Mouse (Mus musculus) midbrain, embryonic 12.5 days (tissue): ENCODE data around the gene Tas2r120. TPM values are rescaled to one million over a fixed set of nuclear protein-coding genes. Genes with fewer than 3 reads are reported as not detected.
"Not testable (repeated sequence)": the region's sequence is repeated elsewhere in the genome, so short reads cannot be mapped to it uniquely, and the experiment has no call there.

Experiments
- ATAC-seq: fragments of 200-750 bp; cut with Nextera tagmentation; 2 replicates; pipeline ENCODE4 v1.8.0; 2017; ENCODE audit warnings: low read depth, moderate TSS enrichment, moderate library complexity; ENCODE audit not compliant: low FRiP score
- H3K27ac ChIP-seq: fragments of 300-500 bp; sonication (generic); replicated peaks from 2 replicates; pipeline ENCODE4 v1.5.1; 2016; ENCODE audit warnings: mild to moderate bottlenecking
- H3K27me3 ChIP-seq: fragments of 300-500 bp; sonication (generic); 2 replicates; pipeline ENCODE4 v1.6.1; 2016; ENCODE audit warnings: mild to moderate bottlenecking
- H3K36me3 ChIP-seq: fragments of 300-500 bp; sonication (generic); 2 replicates; pipeline ENCODE4 v1.6.1; 2016
- H3K4me1 ChIP-seq: fragments of 300-500 bp; sonication (generic); 2 replicates; pipeline ENCODE4 v1.6.1; 2016
- H3K4me2 ChIP-seq: fragments of 300-500 bp; sonication (generic); replicated peaks from 2 replicates; pipeline ENCODE4 v1.6.1; 2016; ENCODE audit warnings: mild to moderate bottlenecking, moderate library complexity
- H3K4me3 ChIP-seq: fragments of 300-500 bp; sonication (generic); 2 replicates; pipeline ENCODE4 v1.5.1; 2016; ENCODE audit warnings: mild to moderate bottlenecking
- H3K9ac ChIP-seq: fragments of 300-500 bp; sonication (generic); replicated peaks from 2 replicates; pipeline ENCODE4 v1.6.1; 2016; ENCODE audit warnings: mild to moderate bottlenecking, moderate library complexity
- H3K9me3 ChIP-seq: fragments of 300-500 bp; sonication (generic); 2 replicates; pipeline ENCODE4 v1.6.1; 2016; ENCODE audit warnings: mild to moderate bottlenecking
- WGBS: fragments of 180-500 bp; shearing (Covaris S2); methylation state at CpG from one replicate; pipeline ENCODE4 v1.1.7; 2016; 5-methylcytosine and 5-hydroxymethylcytosine counted together
- polyA plus RNA-seq: library from polyadenylated mRNA; unstranded; fragments of >200 nt; fragmentation: Nextera tagmentation; extraction: Ambion mirVana; gene quantifications from 2 replicates; pipeline ENCODE4 v1.2.1, GENCODE M21; 2016

Gene Tas2r120
- not detected in 2 replicates for polyA plus RNA-seq

DNA sequence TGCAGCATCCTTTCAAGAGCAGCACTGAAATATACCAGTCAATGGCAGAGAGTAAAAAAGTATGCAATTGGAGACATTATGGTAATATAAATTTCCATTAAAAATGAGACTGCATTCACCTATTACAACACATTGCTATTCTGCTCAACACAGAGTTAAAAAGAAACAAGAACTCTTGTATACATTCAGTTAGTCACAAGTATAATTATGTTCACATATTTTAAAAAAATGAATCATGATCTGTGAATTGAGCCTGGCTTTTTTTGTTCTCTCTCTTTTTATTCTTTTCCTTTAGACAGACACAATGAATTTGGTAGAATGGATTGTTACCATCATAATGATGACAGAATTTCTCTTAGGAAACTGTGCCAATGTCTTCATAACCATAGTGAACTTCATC, at the start of gene Tas2r120:
Gene Tas2r120 (plus strand): TSS at position 301 of the 400 bp plus-strand sequence.
- Histone ChIP-seq H3K27me3 (no peaks in the 10 kb centered on the region), H3K4me1 (no peaks in the 10 kb centered on the region), H3K4me2 (no peak within 1 kb of the TSS), H3K4me3 (no peak within 1 kb of the TSS), H3K9me3 (0 out of 2 replicates have a peak, but pooled peaks cover 5% of the 10 kb centered on the region), H3K27ac (no peak within 1 kb of the TSS), H3K9ac (no peak within 1 kb of the TSS), H3K36me3 (no peaks in the 10 kb centered on the region)
- no peak for ATAC-seq

DNA sequence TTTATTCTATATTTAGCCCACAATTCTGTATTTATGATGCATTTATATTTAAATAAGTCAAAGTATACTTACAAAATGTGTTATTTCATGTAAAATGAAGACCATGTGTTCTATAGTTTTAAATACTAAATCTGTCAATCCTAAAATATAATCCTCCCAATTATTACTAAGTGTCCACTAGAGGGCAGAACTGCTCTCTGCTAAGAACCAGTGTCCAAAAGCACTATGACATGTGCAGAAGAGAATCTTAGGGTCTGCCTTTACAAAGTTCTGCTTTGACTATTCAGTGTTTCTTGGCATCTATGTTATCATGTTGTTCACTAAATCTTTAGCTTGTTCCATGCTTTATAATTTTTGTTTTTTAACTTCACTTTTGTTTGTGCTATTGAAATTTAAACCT, 7.4 kb upstream of the Tas2r120 start:
- no peaks in the 10 kb centered on the region for H3K27me3 ChIP-seq
- no peak for ATAC-seq
- H3K4me1 ChIP-seq = no peaks in the 10 kb centered on the region
- H3K9me3 ChIP-seq = no peaks in the 10 kb centered on the region
- H3K9ac ChIP-seq = no peak overlapping the region
- H3K27ac ChIP-seq = no peak overlapping the region
- H3K4me2 ChIP-seq = no peak overlapping the region
- no peaks in the 10 kb centered on the region for H3K36me3 ChIP-seq
- H3K4me3 ChIP-seq = no peak overlapping the region

DNA sequence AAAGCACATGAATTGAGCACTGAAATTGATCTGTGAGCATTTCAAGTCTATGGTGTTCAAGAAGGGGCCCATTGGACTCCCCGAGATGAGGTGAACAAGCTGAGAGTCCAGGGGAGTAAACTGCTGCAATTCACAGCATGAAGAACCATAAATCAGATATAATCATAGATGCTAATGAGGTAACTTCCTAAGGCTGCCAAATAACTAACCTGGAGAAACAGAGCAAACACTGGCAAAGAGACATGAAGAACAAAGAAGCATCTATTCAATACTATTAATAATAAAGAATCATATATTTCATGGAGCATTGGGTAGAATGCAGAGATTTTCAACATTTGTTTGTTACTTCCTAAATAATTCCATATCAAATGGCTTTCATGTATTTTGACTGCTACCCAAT, 5.3 kb upstream of the Tas2r120 start, which contains the start of gene A630073D07Rik:
Gene A630073D07Rik (minus strand): TSS at position 101 of the 400 bp plus-strand sequence.
- Histone ChIP-seq H3K27me3 (no peaks in the 10 kb centered on the region), H3K27ac (no peak within 1 kb of the TSS), H3K4me2 (no peak within 1 kb of the TSS), H3K4me3 (no peak within 1 kb of the TSS), H3K36me3 (no peaks in the 10 kb centered on the region), H3K4me1 (no peaks in the 10 kb centered on the region), H3K9ac (no peak within 1 kb of the TSS), H3K9me3 (no peaks in the 10 kb centered on the region)
- ATAC-seq = no peak
- WGBS = 83% methylated on average over 1 of the region's 1 CpGs

DNA sequence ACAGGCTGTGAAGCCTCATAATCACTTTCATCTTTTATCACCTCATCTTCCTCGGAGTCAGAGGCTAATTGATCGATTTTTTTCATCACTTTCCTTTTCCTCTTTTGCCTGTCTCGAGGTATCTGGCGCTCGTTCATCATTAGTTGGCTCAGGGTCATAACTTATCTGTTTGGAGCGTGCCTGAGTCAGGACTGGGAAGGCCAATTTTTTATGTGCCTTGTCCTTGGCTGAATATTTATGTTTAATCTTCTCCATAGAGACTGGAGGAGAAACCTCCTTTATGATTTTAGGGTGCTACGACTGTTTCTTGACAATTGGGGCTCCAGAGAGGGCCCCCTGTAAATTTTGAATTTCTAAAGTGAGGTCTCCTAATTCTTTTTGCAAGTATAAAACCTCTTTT, 34.8 kb downstream of the Tas2r120 start:
- H3K9me3 ChIP-seq, H3K27ac ChIP-seq, H3K4me3 ChIP-seq, H3K4me2 ChIP-seq, H3K9ac ChIP-seq, H3K27me3 ChIP-seq, H3K4me1 ChIP-seq, ATAC-seq, H3K36me3 ChIP-seq: not testable (repeated sequence)
- WGBS = 89% methylated on average over 7 of the region's 7 CpGs

DNA sequence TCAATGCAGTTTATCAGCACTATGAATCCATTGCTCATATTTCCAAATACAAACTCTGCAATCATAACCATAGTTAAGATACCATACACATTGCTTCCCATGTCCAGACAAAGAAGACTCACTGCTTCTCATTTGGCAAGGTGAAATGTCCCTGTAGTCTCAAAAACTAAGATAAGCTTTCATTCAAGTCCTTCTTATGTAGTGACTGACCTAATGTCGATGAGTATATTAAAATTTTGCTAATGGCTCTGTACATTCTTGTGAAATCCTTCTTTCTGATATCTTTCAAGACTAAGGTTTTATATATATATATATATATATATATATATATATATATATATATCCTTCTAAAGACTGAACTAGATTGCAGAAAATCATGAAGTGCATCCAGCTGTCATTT, 44.2 kb downstream of the Tas2r120 start, which contains the start of gene Tas2r121:
Gene Tas2r121 (minus strand): TSS at position 101 of the 400 bp plus-strand sequence.
- Histone ChIP-seq H3K36me3 (no peaks in the 10 kb centered on the region), H3K27ac (no peak within 1 kb of the TSS), H3K4me3 (no peak within 1 kb of the TSS), H3K4me1 (no peaks in the 10 kb centered on the region), H3K27me3 (no peaks in the 10 kb centered on the region), H3K9me3 (no peaks in the 10 kb centered on the region; the same call in 1 of the 2 replicates), H3K9ac (no peak within 1 kb of the TSS), H3K4me2 (no peak within 1 kb of the TSS)
- WGBS = 65% methylated on average over 1 of the region's 1 CpGs
- ATAC-seq = no peak

Other genes with a start within 250 kb of the Tas2r120 start
- not detected in 2 replicates for gene Prh1, start 87.1 kb upstream of the Tas2r120 start, polyA plus RNA-seq
- not detected in 2 replicates for gene Prp2, start 61.0 kb upstream of the Tas2r120 start, polyA plus RNA-seq
- not detected in 2 replicates for gene A630073D07Rik, start 5.4 kb upstream of the Tas2r120 start, polyA plus RNA-seq
- not detected in 2 replicates for gene Tas2r121, start 44.1 kb downstream of the Tas2r120 start, polyA plus RNA-seq
- not detected in 2 replicates for gene Tas2r122, start 55.0 kb downstream of the Tas2r120 start, polyA plus RNA-seq
- gene Tas2r115, start 81.1 kb downstream of the Tas2r120 start, polyA plus RNA-seq = not detected in 2 replicates
- not detected in 2 replicates for gene Tas2r124, start 97.8 kb downstream of the Tas2r120 start, polyA plus RNA-seq
- not detected in 2 replicates for gene Tas2r102, start 105.2 kb downstream of the Tas2r120 start, polyA plus RNA-seq
- gene Tas2r136, start 121.2 kb downstream of the Tas2r120 start, polyA plus RNA-seq = not detected in 2 replicates
- gene Tas2r117, start 145.9 kb downstream of the Tas2r120 start, polyA plus RNA-seq = not detected in 2 replicates
- gene Tas2r123, start 190.2 kb downstream of the Tas2r120 start, polyA plus RNA-seq = not detected in 2 replicates
- not detected in 2 replicates for gene Tas2r116, start 198.5 kb downstream of the Tas2r120 start, polyA plus RNA-seq
- gene Tas2r110, start 211.1 kb downstream of the Tas2r120 start, polyA plus RNA-seq = not detected in 2 replicates
- not detected in 2 replicates for gene Tas2r113, start 236.1 kb downstream of the Tas2r120 start, polyA plus RNA-seq